Mouse (Mus musculus): ENCODE results near the gene Fgfr3. TPM values are rescaled to one million over a fixed set of nuclear protein-coding genes. Genes with fewer than 3 reads are reported as not detected.
A peak's percentile ranks its signal among the peaks of the same experiment; 100 is the strongest.

Gene Fgfr3
- polyA plus RNA-seq, 1 experiment: 1.0 TPM

DNA sequence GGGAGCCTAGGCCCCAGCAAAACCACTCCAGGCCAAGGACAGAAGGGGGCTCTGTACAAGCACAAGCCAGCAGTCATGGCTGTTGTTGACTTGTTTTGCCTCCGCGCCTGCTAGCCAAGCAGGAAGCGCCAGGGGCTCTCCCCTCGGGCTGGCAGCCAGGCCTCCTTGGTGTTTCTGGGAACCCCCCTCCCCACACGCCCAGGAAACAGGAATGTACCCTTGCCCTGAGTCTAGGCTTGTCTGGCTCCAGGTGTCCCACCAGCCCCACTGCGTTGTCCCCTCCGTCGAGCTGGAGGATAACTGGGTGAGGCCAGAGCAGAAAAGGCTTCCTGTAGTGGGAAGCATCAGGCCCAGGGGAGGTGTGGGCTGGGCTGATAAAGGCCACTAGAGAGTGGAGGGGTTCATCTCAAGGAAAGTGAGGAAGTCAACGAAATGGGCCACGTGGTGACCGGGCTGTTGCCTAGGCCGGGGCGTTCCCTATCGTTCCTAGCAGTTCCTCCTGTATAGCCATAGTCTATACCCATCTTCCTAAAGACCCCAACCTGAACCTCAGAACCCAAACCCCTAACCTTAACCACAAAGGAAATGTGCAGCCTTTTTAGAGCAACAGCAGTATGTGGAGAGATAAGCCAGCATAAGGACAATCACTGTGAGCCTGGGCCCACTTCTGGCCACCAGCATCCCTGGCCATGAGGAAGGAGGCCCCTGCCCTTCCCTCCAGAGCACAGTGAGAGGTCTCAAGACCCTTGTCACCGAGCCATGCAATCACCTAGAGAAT is 39.7 kb upstream of the Fgfr3 start:
- TF ChIP-seq USF1 (IDR thresholded peaks at IDR 0.05; ENCODE audit: low read depth) (no peak), MYOG (IDR thresholded peaks at IDR 0.05; ENCODE audit: control insufficient read depth, extremely low read depth, insufficient read length) (no peak), MAX (IDR thresholded peaks at IDR 0.05) (no peak), CEBPB (IDR thresholded peaks at IDR 0.05; ENCODE audit: low read depth) (no peak), MYOD1 (IDR thresholded peaks at IDR 0.05; ENCODE audit: control insufficient read depth, insufficient read length, low read depth) (no peak), FOSL1 (IDR thresholded peaks at IDR 0.05; ENCODE audit: insufficient read depth, low read length, poor library complexity, severe bottlenecking) (no peak), CTCF (IDR thresholded peaks at IDR 0.05; ENCODE audit: control insufficient read depth, insufficient read depth, insufficient read length) (no peak)

GRCm38 (mm10) chr5:33682963-33683362 is 38.5 kb upstream of the Fgfr3 start:
- H3K36me3 ChIP-seq (ENCODE audit: control insufficient read depth, insufficient read depth): no peaks in the 10 kb centered on the region
- H3K4me3 ChIP-seq (ENCODE audit: insufficient read depth, poor library complexity, severe bottlenecking): no peak overlapping the region
- no peak overlapping the region for H3ac ChIP-seq (ENCODE audit: control insufficient read depth, insufficient read length, low read depth)
- H3K79me3 ChIP-seq (ENCODE audit: low read depth): no peaks in the 10 kb centered on the region
- H3K27me3 ChIP-seq (ENCODE audit: control insufficient read depth, insufficient read depth, insufficient read length): peaks cover 16% of the 10 kb centered on the region
- no peaks in the 10 kb centered on the region for H3K79me2 ChIP-seq (ENCODE audit: control insufficient read depth, insufficient read depth)
- TF ChIP-seq CEBPB (IDR thresholded peaks at IDR 0.05; ENCODE audit: low read depth) (no peak), MYOG (IDR thresholded peaks at IDR 0.05; ENCODE audit: control insufficient read depth, extremely low read depth, insufficient read length) (no peak), MAX (IDR thresholded peaks at IDR 0.05) (no peak), MYOD1 (IDR thresholded peaks at IDR 0.05; ENCODE audit: control insufficient read depth, insufficient read length, low read depth) (no peak), USF1 (IDR thresholded peaks at IDR 0.05; ENCODE audit: low read depth) (no peak), FOSL1 (IDR thresholded peaks at IDR 0.05; ENCODE audit: insufficient read depth, low read length, poor library complexity, severe bottlenecking) (no peak), CTCF (IDR thresholded peaks at IDR 0.05; ENCODE audit: control insufficient read depth, insufficient read depth, insufficient read length) (no peak)

More for the DNA sequence above, 39.7 kb upstream of the Fgfr3 start:
- no peak overlapping the region for H3K4me3 ChIP-seq (ENCODE audit: insufficient read depth, poor library complexity, severe bottlenecking)
- no peaks in the 10 kb centered on the region for H3K79me2 ChIP-seq (ENCODE audit: control insufficient read depth, insufficient read depth)
- peaks cover 12% of the 10 kb centered on the region for H3K27me3 ChIP-seq (ENCODE audit: control insufficient read depth, insufficient read depth, insufficient read length)
- no peaks in the 10 kb centered on the region for H3K79me3 ChIP-seq (ENCODE audit: low read depth)
- H3ac ChIP-seq (ENCODE audit: control insufficient read depth, insufficient read length, low read depth): no peak overlapping the region
- no peaks in the 10 kb centered on the region for H3K36me3 ChIP-seq (ENCODE audit: control insufficient read depth, insufficient read depth)

- Histone ChIP-seq H3K27me3 (ENCODE audit: control insufficient read depth, insufficient read depth, insufficient read length) (peaks cover 16% of the 10 kb centered on the region), H3K36me3 (ENCODE audit: control insufficient read depth, insufficient read depth) (no peaks in the 10 kb centered on the region), H3K79me3 (ENCODE audit: low read depth) (no peaks in the 10 kb centered on the region), H3K79me2 (ENCODE audit: control insufficient read depth, insufficient read depth) (no peaks in the 10 kb centered on the region), H3ac (ENCODE audit: control insufficient read depth, insufficient read length, low read depth) (no peak overlapping the region), H3K4me3 (ENCODE audit: insufficient read depth, poor library complexity, severe bottlenecking) (no peak overlapping the region)
- TF ChIP-seq CTCF (IDR thresholded peaks at IDR 0.05; ENCODE audit: control insufficient read depth, insufficient read depth, insufficient read length) (peak; percentile 19), MYOD1 (IDR thresholded peaks at IDR 0.05; ENCODE audit: control insufficient read depth, insufficient read length, low read depth) (no peak)
These were observed 37.4 kb upstream of the Fgfr3 start for GRCm38 (mm10) chr5:33683897-33684652.

DNA sequence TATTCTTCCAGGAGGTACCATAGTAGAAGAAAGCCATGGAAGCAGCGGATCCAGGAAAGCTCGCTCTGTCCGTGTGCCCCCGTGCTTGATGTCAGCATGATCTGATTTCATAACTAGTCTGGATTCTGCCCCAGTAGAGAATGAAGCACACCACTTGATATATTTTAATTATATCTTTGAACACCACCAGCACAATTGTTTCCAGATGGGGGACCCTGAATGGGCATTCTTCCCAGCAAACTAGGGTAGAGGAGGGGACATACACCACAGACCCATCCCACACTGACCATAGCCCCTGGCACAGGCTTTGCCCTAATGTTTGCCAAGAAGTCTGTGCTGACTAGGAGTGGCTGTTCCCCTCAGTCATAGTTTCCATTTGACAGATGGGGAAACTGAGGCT is 36.5 kb upstream of the Fgfr3 start:
- Histone ChIP-seq H3K79me3 (ENCODE audit: low read depth) (no peaks in the 10 kb centered on the region), H3K4me3 (ENCODE audit: insufficient read depth, poor library complexity, severe bottlenecking) (no peak overlapping the region), H3K27me3 (ENCODE audit: control insufficient read depth, insufficient read depth, insufficient read length) (peaks cover 16% of the 10 kb centered on the region), H3K79me2 (ENCODE audit: control insufficient read depth, insufficient read depth) (no peaks in the 10 kb centered on the region), H3ac (ENCODE audit: control insufficient read depth, insufficient read length, low read depth) (no peak overlapping the region), H3K36me3 (ENCODE audit: control insufficient read depth, insufficient read depth) (no peaks in the 10 kb centered on the region)
- TF ChIP-seq MYOD1 (IDR thresholded peaks at IDR 0.05; ENCODE audit: control insufficient read depth, insufficient read length, low read depth) (no peak), CEBPB (IDR thresholded peaks at IDR 0.05; ENCODE audit: low read depth) (no peak), MAX (IDR thresholded peaks at IDR 0.05) (no peak)

GRCm38 (mm10) chr5:33687142-33687541 is 34.3 kb upstream of the Fgfr3 start:
- H3K79me3 ChIP-seq (ENCODE audit: low read depth): no peaks in the 10 kb centered on the region
- H3K79me2 ChIP-seq (ENCODE audit: control insufficient read depth, insufficient read depth): no peaks in the 10 kb centered on the region
- no peak overlapping the region for H3K4me3 ChIP-seq (ENCODE audit: insufficient read depth, poor library complexity, severe bottlenecking)
- H3K27me3 ChIP-seq (ENCODE audit: control insufficient read depth, insufficient read depth, insufficient read length): peaks cover 16% of the 10 kb centered on the region
- no peaks in the 10 kb centered on the region for H3K36me3 ChIP-seq (ENCODE audit: control insufficient read depth, insufficient read depth)
- no peak for TF ChIP-seq CTCF (IDR thresholded peaks at IDR 0.05; ENCODE audit: control insufficient read depth, insufficient read depth, insufficient read length)
- no peak for TF ChIP-seq CEBPB (IDR thresholded peaks at IDR 0.05; ENCODE audit: low read depth)
- no peak for TF ChIP-seq FOSL1 (IDR thresholded peaks at IDR 0.05; ENCODE audit: insufficient read depth, low read length, poor library complexity, severe bottlenecking)
- no peak for TF ChIP-seq MYOD1 (IDR thresholded peaks at IDR 0.05; ENCODE audit: control insufficient read depth, insufficient read length, low read depth)
- TF ChIP-seq MYOG (IDR thresholded peaks at IDR 0.05; ENCODE audit: control insufficient read depth, extremely low read depth, insufficient read length): no peak
- TF ChIP-seq USF1 (IDR thresholded peaks at IDR 0.05; ENCODE audit: low read depth): no peak
- TF ChIP-seq MAX (IDR thresholded peaks at IDR 0.05): no peak
- no peak overlapping the region for H3ac ChIP-seq (ENCODE audit: control insufficient read depth, insufficient read length, low read depth)
